Mouse (Mus musculus) heart, embryonic 10.5 days (tissue): ENCODE results near the gene Pdzd7. TPM values are rescaled to one million over a fixed set of nuclear protein-coding genes. Genes with fewer than 3 reads are reported as not detected.

Experiments used
- DNase-seq: peaks from one replicate; pipeline ENCODE4 v3.0.0-alpha.2; 2017; ENCODE audit warnings: low spot score
- H3K27ac ChIP-seq: fragments of 300-500 bp; sonication (generic); 2 replicates; pipeline ENCODE4 v1.5.1; 2016; ENCODE audit warnings: mild to moderate bottlenecking
- H3K27me3 ChIP-seq: fragments of 300-500 bp; sonication (generic); 2 replicates; pipeline ENCODE4 v1.6.1; 2016; ENCODE audit warnings: mild to moderate bottlenecking; ENCODE audit not compliant: poor library complexity, insufficient read depth, severe bottlenecking
- H3K36me3 ChIP-seq: fragments of 300-500 bp; sonication (generic); 2 replicates; pipeline ENCODE4 v1.6.1; 2016; ENCODE audit warnings: mild to moderate bottlenecking, moderate library complexity
- H3K4me1 ChIP-seq: fragments of 300-500 bp; sonication (generic); 2 replicates; pipeline ENCODE4 v1.6.1; 2016; ENCODE audit warnings: mild to moderate bottlenecking
- H3K4me3 ChIP-seq: fragments of 300-500 bp; sonication (generic); 2 replicates; pipeline ENCODE4 v1.5.1; 2016; ENCODE audit warnings: mild to moderate bottlenecking, moderate library complexity
- H3K9me3 ChIP-seq: fragments of 300-500 bp; sonication (generic); 2 replicates; pipeline ENCODE4 v1.6.1; 2016; ENCODE audit warnings: mild to moderate bottlenecking, moderate library complexity
- WGBS: fragments of 180-500 bp; shearing (Covaris S2); methylation state at CpG from one replicate; pipeline ENCODE4 v1.1.7; 2016; 5-methylcytosine and 5-hydroxymethylcytosine counted together
- polyA plus RNA-seq: library from polyadenylated mRNA; unstranded; fragments of >200 nt; fragmentation: Nextera tagmentation; extraction: Ambion mirVana; gene quantifications from 2 replicates; pipeline ENCODE4 v1.2.1, GENCODE M21; 2016

Pdzd7 gene
- polyA plus RNA-seq, 1 experiment from 2014 or later: 0.55 TPM

GRCm38 (mm10) chr19:45036867-45037266, 8.7 kb downstream of the Pdzd7 start:
- H3K27me3 ChIP-seq: peaks cover 63% of the 10 kb centered on the region

GRCm38 (mm10) chr19:45032570-45033332, 12.8 kb downstream of the Pdzd7 start:
- Histone ChIP-seq H3K4me1 (peaks cover 46% of the 10 kb centered on the region), H3K9me3 (no peaks in the 10 kb centered on the region), H3K27me3 (peaks cover 28% of the 10 kb centered on the region), H3K4me3 (no peak overlapping the region), H3K27ac (0 out of 2 replicates have a peak overlapping the region, but pooled peaks have one; percentile 2), H3K36me3 (peaks cover 7% of the 10 kb centered on the region)
- no peak for DNase-seq
- 48% methylated on average over 17 of the region's 17 CpGs for WGBS

More at GRCm38 (mm10) chr19:45036867-45037266, 8.7 kb downstream of the Pdzd7 start:
- no peaks in the 10 kb centered on the region for H3K36me3 ChIP-seq
- DNase-seq: no peak
- H3K27ac ChIP-seq: 0 out of 2 replicates have a peak overlapping the region, but pooled peaks have one; percentile 8
- H3K9me3 ChIP-seq: no peaks in the 10 kb centered on the region
- no peak overlapping the region for H3K4me3 ChIP-seq
- peaks cover 21% of the 10 kb centered on the region for H3K4me1 ChIP-seq
- 29% methylated on average over 16 of the region's 16 CpGs for WGBS

- 29% methylated on average over 4 of the region's 4 CpGs for WGBS
- Histone ChIP-seq H3K4me3 (no peak overlapping the region), H3K27me3 (peaks cover 19% of the 10 kb centered on the region), H3K36me3 (peaks cover 17% of the 10 kb centered on the region), H3K4me1 (peaks cover 41% of the 10 kb centered on the region), H3K27ac (no peak overlapping the region), H3K9me3 (no peaks in the 10 kb centered on the region)
- DNase-seq: peak; percentile 89
These were observed 13.7 kb downstream of the Pdzd7 start for GRCm38 (mm10) chr19:45031780-45032179.

- H3K27me3 ChIP-seq: peaks cover 13% of the 10 kb centered on the region
- H3K4me1 ChIP-seq: peaks cover 39% of the 10 kb centered on the region
- peak overlapping the region; percentile 60; the same call in 1 of the 2 replicates for H3K27ac ChIP-seq
- 39% methylated on average over 20 of the region's 20 CpGs for WGBS
- peak overlapping the region; percentile 43 for H3K4me3 ChIP-seq
- H3K36me3 ChIP-seq: peaks cover 25% of the 10 kb centered on the region
- H3K9me3 ChIP-seq: no peaks in the 10 kb centered on the region
- DNase-seq: no peak
These were observed 14.5 kb downstream of the Pdzd7 start for GRCm38 (mm10) chr19:45030746-45031693.

- WGBS: 27% methylated on average over 8 of the region's 8 CpGs
- Histone ChIP-seq H3K27ac (peak overlapping the region; percentile 60), H3K27me3 (peaks cover 6% of the 10 kb centered on the region; the same call in 1 of the 2 replicates), H3K4me3 (peak overlapping the region; percentile 43; the same call in 1 of the 2 replicates), H3K4me1 (peaks cover 37% of the 10 kb centered on the region), H3K36me3 (peaks cover 34% of the 10 kb centered on the region), H3K9me3 (no peaks in the 10 kb centered on the region)
- DNase-seq: peak; percentile 89
These were observed 15.4 kb downstream of the Pdzd7 start for GRCm38 (mm10) chr19:45030111-45030510.

- H3K4me1 ChIP-seq: peaks cover 37% of the 10 kb centered on the region
These were observed 15.9 kb downstream of the Pdzd7 start for GRCm38 (mm10) chr19:45029571-45029970.

GRCm38 (mm10) chr19:45028746-45029145, 16.8 kb downstream of the Pdzd7 start:
- 54% methylated on average over 19 of the region's 19 CpGs for WGBS
- Histone ChIP-seq H3K4me1 (peaks cover 42% of the 10 kb centered on the region), H3K36me3 (peaks cover 47% of the 10 kb centered on the region), H3K4me3 (no peak overlapping the region), H3K27ac (no peak overlapping the region), H3K27me3 (no peaks in the 10 kb centered on the region), H3K9me3 (no peaks in the 10 kb centered on the region)
- DNase-seq: no peak

More at GRCm38 (mm10) chr19:45029571-45029970, 15.9 kb downstream of the Pdzd7 start:
- Histone ChIP-seq H3K27ac (no peak overlapping the region), H3K36me3 (peaks cover 39% of the 10 kb centered on the region), H3K27me3 (0 out of 2 replicates have a peak, but pooled peaks cover under 1% of the 10 kb centered on the region), H3K4me3 (no peak overlapping the region), H3K9me3 (no peaks in the 10 kb centered on the region)
- DNase-seq: no peak
- 45% methylated on average over 9 of the region's 9 CpGs for WGBS

- Histone ChIP-seq H3K36me3 (peaks cover 55% of the 10 kb centered on the region), H3K4me1 (peaks cover 44% of the 10 kb centered on the region)
- 85% methylated on average over 6 of the region's 6 CpGs for WGBS
These were observed 17.7 kb downstream of the Pdzd7 start for GRCm38 (mm10) chr19:45027848-45028247.

GRCm38 (mm10) chr19:45026958-45027670, 18.4 kb downstream of the Pdzd7 start:
- Histone ChIP-seq H3K27ac (no peak overlapping the region), H3K36me3 (peaks cover 63% of the 10 kb centered on the region), H3K27me3 (no peaks in the 10 kb centered on the region), H3K9me3 (no peaks in the 10 kb centered on the region), H3K4me1 (peaks cover 37% of the 10 kb centered on the region), H3K4me3 (no peak overlapping the region)
- WGBS: 78% methylated on average over 6 of the region's 6 CpGs
- DNase-seq: no peak

More at GRCm38 (mm10) chr19:45027848-45028247, 17.7 kb downstream of the Pdzd7 start:
- DNase-seq: no peak
- Histone ChIP-seq H3K9me3 (no peaks in the 10 kb centered on the region), H3K27ac (no peak overlapping the region; the same call in 1 of the 2 replicates), H3K4me3 (no peak overlapping the region), H3K27me3 (no peaks in the 10 kb centered on the region)

GRCm38 (mm10) chr19:45025937-45026568, 19.5 kb downstream of the Pdzd7 start:
- Histone ChIP-seq H3K9me3 (no peaks in the 10 kb centered on the region), H3K27me3 (no peaks in the 10 kb centered on the region), H3K36me3 (peaks cover 73% of the 10 kb centered on the region), H3K27ac (no peak overlapping the region), H3K4me3 (no peak overlapping the region), H3K4me1 (peaks cover 39% of the 10 kb centered on the region)
- WGBS: 92% methylated on average over 37 of the region's 37 CpGs
- DNase-seq: no peak

GRCm38 (mm10) chr19:45024775-45025174, 20.7 kb downstream of the Pdzd7 start:
- DNase-seq: no peak
- Histone ChIP-seq H3K9me3 (no peaks in the 10 kb centered on the region), H3K27me3 (no peaks in the 10 kb centered on the region), H3K4me3 (no peak overlapping the region), H3K27ac (no peak overlapping the region), H3K4me1 (peaks cover 40% of the 10 kb centered on the region), H3K36me3 (peaks cover 81% of the 10 kb centered on the region)
- 90% methylated on average over 20 of the region's 20 CpGs for WGBS

GRCm38 (mm10) chr19:45023993-45024392, 21.5 kb downstream of the Pdzd7 start:
- DNase-seq: no peak
- H3K27ac ChIP-seq: peak overlapping the region; percentile 32; the same call in 1 of the 2 replicates
- H3K36me3 ChIP-seq: peaks cover 81% of the 10 kb centered on the region
- no peak overlapping the region for H3K4me3 ChIP-seq
- peaks cover 45% of the 10 kb centered on the region for H3K4me1 ChIP-seq
- 80% methylated on average over 11 of the region's 11 CpGs for WGBS
- H3K9me3 ChIP-seq: no peaks in the 10 kb centered on the region
- H3K27me3 ChIP-seq: no peaks in the 10 kb centered on the region
